Mouse (Mus musculus) embryo, embryonic 10.5 days (tissue): ENCODE measurements around the gene Zscan10.

Experiments
- DNase-seq: peaks from one replicate; pipeline ENCODE4 v3.0.0-alpha.2; 2015; ENCODE audit warnings: low spot score

Gene Zscan10

GRCm38 (mm10) chr17:23651363-23651762 is 50.7 kb downstream of the Zscan10 start:
- DNase-seq = no peak

- DNase-seq = no peak
These were observed 52.7 kb downstream of the Zscan10 start for GRCm38 (mm10) chr17:23653324-23653723.

- DNase-seq = no peak
These were observed 53.3 kb downstream of the Zscan10 start for GRCm38 (mm10) chr17:23654001-23654400.

GRCm38 (mm10) chr17:23654410-23654809 is 53.8 kb downstream of the Zscan10 start:
- no peak for DNase-seq

GRCm38 (mm10) chr17:23658450-23658849 is 57.8 kb downstream of the Zscan10 start:
- DNase-seq = no peak

GRCm38 (mm10) chr17:23660117-23660875 is 59.6 kb downstream of the Zscan10 start, which contains the start of gene Bicdl2:
TSS of gene Bicdl2 (plus strand) at chr17:23660506.
- DNase-seq = no peak
